Mouse (Mus musculus): Measurements from ENCODE around the gene Traf3ip1.

- peak; percentile 56 for TF ChIP-seq CTCF (IDR thresholded peaks at IDR 0.05; ENCODE audit: low read depth)
- TF ChIP-seq EP300 (IDR thresholded peaks at IDR 0.05; ENCODE audit: low read depth): no peak
These were observed 79.8 kb downstream of the Traf3ip1 start for GRCm38 (mm10) chr1:91574208-91574607.
